Mouse (Mus musculus) layer of hippocampus, adult 18-20 months (tissue): Measurements from ENCODE around the gene Trmt6. TPM values are rescaled to one million over a fixed set of nuclear protein-coding genes. Genes with fewer than 3 reads are reported as not detected.

Source experiments
- DNase-seq, 2 experiments: peaks; one replicate each; pipeline ENCODE4 v3.0.0; 2022; ENCODE audit warnings: low spot score in 2 of 2
- long read RNA-seq: library from polyadenylated mRNA; stranded (forward); transcript quantifications from one replicate; pipeline ENCODE4 v2.0.0, GENCODE M21; 2021
- total RNA-seq, 2 experiments: library from RNA; stranded (reverse); gene quantifications; 2 replicates each; pipeline ENCODE4 v1.2.3; 2021

Trmt6 gene
- total RNA-seq, result 10 to 100 TPM; 25.1 to 28.9 TPM
- long read RNA-seq, transcript Trmt6-201 (11 exons, 2,828 nt), result major isoform, 30 of 46 reads
- long read RNA-seq, partial matches to known transcripts, result 4 of 46 reads
- long read RNA-seq, other reads (novel, unspliced or antisense), result 10 of 46 reads

DNA sequence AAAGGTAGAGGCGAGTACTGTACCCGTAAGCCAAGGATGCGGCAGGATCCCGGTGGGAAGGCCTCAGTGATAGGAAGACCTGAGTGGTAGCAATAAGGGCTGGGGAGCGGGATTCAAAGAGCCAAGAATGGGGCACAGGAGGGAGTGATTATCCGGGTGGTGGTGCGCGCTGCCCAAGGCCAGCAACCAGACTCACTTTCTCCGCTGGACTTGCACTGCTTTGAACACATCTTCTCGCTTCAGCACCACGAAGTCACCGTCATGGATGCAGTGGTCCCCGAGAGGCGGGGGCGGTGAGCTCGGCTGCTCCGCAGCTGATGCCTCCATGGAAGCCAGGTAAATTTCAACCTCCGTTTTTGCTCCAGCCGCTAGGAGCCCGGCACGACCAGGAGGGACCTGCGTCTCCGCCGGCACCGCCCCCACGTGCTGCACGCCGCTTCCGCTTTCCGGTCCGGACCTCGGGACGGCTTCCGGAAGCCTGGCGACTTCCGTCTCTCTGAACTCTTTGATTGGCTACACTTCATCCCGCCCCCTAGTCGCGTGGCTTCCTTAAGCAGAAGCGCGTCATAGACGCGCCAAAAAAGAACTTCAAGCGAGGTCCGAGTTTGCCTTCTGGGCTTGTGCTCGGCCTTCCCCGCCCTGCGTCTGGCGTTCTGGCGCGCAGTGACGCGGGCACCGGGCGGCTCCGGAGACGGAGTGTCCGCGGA is at the start of gene Trmt6, which contains the start of gene Mcm8:
Trmt6 (minus strand) TSS at position 448 of the 707 bp plus-strand sequence.
Mcm8 (plus strand) TSS at position 534 of the 707 bp plus-strand sequence.
- peak; percentile 85 to 93 for DNase-seq

DNA sequence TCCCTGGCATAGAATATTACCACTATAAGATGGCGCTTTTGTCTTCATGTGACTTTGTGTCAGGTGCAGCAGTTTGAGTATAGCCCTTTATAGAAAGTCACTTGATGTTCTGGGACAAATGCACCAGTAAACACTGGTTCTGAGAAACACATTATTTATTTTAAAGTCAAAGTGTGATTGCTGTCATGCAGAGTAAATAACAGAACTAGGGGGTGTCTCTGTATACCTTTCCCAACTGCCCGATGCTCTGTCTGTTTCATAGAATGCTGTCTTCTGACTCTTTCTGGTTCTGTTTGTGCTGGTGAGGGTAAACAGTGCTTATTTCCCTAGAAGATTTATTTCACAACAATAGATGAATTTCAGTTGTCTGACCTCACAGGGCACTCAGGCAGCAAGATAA is 47.5 kb upstream of the Trmt6 start:
- DNase-seq, result no peak

- DNase-seq, result peak in 1 of 2 experiments; percentile 37
Observed at GRCm38 (mm10) chr2:132861456-132861855, 45.6 kb upstream of the Trmt6 start.

DNA sequence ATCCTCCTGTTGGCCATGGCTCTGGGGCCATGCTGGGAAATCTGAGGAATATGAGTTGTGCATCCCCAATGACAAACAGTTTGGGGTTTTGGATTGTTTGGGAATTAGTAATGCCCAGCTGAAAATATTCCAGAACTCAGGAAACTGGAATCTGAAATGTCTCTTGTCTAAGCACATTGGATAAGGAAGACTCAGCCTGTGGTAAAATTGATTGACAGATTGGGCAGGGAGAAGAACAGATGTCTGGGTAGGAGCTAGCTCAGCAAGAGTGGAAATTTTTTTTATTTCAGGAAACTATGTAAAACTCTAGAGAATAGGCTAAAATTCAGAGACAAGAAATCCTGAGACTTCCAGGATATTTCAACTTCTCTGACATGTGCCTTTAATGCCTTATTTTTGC is 44.6 kb upstream of the Trmt6 start:
- DNase-seq, result peak in 1 of 2 experiments; percentile 51

- DNase-seq, result no peak
Observed at GRCm38 (mm10) chr2:132856333-132856732, 40.5 kb upstream of the Trmt6 start.

DNA sequence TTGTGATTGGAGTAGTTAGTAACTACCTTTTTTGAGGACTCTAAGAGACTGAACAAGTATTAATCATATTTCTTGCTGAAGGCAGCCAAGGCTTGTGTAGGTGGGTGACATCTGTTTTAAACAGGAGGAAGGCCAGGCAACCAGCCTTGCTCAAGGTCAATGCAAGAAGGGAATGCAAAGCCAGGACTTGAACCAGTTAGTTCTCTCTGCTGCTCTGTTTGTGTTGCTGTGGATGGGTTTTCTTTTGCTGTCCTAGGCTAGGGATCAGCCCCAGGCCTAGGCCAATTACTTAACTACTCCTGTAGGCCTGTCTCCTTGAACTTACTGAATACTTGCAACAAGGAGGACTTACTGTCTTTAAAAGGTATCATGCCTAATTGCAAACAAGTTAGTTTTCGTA is 37.2 kb upstream of the Trmt6 start:
- peak in 1 of 2 experiments; percentile 35 for DNase-seq

DNA sequence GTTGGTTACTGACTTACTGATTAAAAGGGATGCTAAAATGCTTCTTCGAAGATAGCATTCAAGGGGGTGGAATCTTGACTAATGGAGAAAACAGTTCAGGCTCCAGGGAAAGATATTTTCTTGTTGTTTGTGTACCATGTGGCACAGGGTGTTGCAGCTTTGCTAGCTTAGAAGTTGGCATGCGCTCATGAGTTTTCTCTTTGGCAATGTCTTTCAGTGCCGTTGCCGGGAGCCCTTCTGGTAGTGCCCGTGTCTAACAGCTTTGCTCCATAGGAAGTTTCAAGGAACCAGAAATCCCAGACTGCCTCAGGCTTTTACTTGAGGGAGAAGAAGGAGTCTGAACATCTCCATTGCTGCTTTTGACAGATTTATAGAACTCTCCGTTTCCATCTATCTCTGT is 33.3 kb upstream of the Trmt6 start:
- DNase-seq, result peak in 1 of 2 experiments; percentile 66

GRCm38 (mm10) chr2:132848361-132848760 is 32.5 kb upstream of the Trmt6 start:
- DNase-seq, result no peak

GRCm38 (mm10) chr2:132847581-132847980 is 31.7 kb upstream of the Trmt6 start:
- DNase-seq, result no peak

- DNase-seq, result peak; percentile 96 to 98
Observed at GRCm38 (mm10) chr2:132846407-132847358, 30.8 kb upstream of the Trmt6 start, which contains the start of gene Crls1. Gene Crls1 (plus strand): TSS chr2:132846666.

DNA sequence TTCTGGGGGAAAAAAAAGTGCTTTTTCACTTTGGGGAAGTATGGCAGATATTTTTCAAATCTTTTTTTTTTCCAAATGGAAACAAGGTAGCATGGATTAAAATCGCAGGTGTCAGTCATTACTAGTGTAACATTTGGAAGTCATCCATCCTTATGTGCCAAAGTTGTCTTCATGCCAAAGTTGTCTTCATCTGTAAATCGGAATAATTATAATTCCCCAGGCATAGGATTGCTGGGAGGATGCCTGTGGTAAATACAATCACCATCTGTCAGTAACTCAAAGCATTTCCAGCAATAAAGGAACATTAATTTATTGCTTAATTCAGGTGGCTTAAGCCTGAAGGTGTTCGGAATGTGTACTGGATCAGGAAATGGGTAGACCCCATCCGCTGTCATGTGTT is 25.2 kb upstream of the Trmt6 start:
- no peak for DNase-seq

GRCm38 (mm10) chr2:132802976-132803375 is 12.9 kb downstream of the Trmt6 start:
- no peak for DNase-seq

GRCm38 (mm10) chr2:132794204-132794586 is 21.7 kb downstream of the Trmt6 start:
- DNase-seq, result no peak

DNA sequence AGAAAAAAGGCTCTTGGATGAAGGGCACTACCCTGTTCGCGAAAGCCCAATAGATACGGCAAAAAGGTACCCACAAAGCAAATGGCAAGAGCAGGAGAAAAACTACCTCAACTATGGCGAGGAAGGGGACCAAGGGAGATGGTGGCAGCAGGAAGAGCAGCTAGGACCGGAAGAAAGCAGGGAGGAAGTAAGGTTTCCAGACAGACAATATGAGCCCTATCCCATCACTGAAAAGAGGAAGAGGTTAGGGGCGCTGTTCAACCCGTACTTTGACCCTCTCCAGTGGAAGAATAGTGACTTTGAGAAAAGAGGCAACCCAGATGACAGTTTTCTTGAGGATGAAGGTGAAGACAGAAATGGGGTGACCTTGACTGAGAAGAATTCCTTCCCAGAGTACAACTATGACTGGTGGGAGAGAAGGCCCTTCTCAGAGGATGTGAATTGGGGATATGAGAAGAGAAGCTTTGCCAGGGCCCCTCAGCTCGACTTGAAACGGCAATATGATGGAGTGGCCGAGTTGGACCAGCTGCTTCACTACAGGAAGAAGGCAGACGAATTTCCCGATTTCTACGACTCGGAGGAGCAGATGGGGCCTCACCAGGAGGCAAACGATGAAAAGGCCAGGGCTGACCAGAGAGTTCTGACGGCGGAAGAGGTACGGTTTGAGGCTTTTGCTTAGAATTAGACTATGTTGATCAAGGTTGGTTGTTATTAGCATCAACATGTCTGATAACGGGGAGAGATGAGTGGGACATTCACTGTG is 22.2 kb downstream of the Trmt6 start:
- DNase-seq, result no peak

DNA sequence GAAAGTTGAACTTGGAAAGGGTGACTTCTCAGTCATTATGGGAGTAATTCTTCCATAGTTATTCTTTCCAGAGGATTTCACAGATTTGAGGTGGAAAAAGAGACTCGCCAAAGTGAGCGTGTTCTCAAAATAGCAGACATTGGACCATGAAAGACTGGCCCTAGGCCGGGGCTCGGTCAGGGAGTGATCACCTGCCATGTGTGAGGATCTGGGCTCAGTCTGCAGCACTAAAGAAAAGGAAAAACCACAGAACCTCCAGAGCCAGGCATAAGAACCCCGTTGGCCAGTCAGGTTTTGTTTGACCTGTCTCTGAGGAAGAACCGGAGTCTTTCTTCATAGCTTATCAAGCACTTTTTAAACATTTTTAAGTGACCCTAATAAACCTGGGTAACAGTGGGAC is 31.8 kb downstream of the Trmt6 start:
- DNase-seq, result no peak

DNA sequence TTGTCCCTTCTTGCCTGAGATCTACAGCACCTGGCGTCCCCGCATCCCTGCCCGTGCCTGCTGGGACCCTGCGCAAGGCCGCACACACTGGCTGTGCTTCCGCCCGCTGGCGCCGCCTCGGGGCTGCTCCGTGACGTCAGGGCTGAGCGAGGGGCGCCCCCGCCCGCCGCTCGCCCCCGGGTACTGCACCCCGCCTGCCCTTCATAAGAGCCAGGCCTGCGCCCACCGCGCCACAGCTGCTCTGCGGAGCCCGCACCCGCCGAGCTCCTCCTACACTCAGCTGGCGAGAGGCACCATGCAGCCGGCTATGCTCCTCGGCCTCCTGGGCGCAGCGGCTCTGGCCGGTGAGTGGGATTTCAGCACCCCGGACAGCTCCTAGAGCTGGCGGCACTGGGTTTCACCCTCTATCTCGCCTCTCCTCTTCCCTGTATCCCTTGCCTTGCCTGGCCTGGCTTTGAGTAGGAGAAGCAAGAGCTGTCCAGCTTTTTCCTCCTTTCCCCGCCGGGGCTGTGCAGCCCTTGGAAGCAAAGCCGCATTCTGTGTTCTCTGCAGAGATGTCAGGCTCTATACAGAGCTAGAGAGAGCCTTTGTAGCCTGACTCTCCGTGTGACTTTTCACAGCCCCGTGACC is 34.3 kb downstream of the Trmt6 start:
- DNase-seq, result peak; percentile 78 to 88

GRCm38 (mm10) chr2:132780978-132781377 is 34.9 kb downstream of the Trmt6 start, which contains the start of gene Chgb:
Gene Chgb (plus strand): TSS chr2:132781278.
- DNase-seq, result no peak

- no peak for DNase-seq
Observed at GRCm38 (mm10) chr2:132770822-132771221, 45.0 kb downstream of the Trmt6 start.

DNA sequence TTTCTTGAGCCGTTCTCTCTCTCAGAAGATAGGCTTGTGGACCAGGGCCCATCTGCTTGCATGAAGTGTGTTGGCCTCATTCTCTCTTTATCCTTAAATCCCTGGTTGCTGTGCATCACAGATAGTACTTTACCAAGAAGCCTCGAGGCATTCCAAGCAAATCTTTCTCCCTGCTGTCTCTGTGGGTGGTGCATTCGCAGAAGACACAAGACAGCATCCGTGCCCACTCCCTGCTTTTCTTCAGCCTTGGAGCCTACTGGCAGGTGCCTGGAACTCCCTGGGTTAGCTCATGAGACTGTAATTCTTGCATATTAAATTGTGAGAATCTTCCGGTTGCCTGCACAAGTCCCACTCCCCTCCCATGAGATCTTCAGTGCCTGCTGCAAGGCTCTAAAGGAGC is 57.9 kb downstream of the Trmt6 start:
- DNase-seq, result peak; percentile 59 to 70
